Mouse (Mus musculus) gastrocnemius, postnatal 36 days (tissue): ENCODE results near the gene Slc4a3. TPM values are rescaled to one million over a fixed set of nuclear protein-coding genes. Genes with fewer than 3 reads are reported as not detected.

ENCODE experiments used
- DNase-seq, 2 experiments: peaks; one replicate each; pipeline ENCODE4 v3.0.0; 2022
- intact Hi-C: fragments of 180-260 bp; cut with DNase I; formaldehyde crosslinking; loops from one replicate; pipeline ENCODE4 v1.15.1; 2025
- total RNA-seq, 2 experiments: library from RNA; stranded (reverse); gene quantifications; 2 replicates each; pipeline ENCODE4 v1.2.3; 2021

Gene Slc4a3
- total RNA-seq, 2 experiments from 2014 or later, result 4.7 to 9.6 TPM

DNA sequence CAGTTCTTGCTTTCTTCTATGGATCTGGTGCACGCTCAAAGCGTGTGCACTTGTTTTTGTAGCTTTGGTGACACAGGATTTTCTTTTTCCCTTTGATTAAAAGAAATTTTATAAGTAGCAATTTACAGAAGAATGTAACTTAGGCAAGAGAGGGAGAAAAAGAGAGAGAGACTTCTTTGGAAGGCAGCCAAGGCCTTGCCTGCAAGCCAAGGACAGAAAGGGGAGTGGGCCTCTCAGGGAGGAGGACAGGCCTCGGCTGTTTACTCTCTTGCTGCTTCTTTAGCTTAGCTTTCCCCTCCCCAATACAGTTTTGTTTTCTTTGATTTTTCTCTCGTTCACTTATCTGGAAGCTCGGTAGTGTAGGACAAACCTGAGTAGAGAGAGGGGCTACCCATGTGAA lies 26.5 kb upstream of the Slc4a3 start:
- no peak for DNase-seq
- intact Hi-C loops, result no loop called here

DNA sequence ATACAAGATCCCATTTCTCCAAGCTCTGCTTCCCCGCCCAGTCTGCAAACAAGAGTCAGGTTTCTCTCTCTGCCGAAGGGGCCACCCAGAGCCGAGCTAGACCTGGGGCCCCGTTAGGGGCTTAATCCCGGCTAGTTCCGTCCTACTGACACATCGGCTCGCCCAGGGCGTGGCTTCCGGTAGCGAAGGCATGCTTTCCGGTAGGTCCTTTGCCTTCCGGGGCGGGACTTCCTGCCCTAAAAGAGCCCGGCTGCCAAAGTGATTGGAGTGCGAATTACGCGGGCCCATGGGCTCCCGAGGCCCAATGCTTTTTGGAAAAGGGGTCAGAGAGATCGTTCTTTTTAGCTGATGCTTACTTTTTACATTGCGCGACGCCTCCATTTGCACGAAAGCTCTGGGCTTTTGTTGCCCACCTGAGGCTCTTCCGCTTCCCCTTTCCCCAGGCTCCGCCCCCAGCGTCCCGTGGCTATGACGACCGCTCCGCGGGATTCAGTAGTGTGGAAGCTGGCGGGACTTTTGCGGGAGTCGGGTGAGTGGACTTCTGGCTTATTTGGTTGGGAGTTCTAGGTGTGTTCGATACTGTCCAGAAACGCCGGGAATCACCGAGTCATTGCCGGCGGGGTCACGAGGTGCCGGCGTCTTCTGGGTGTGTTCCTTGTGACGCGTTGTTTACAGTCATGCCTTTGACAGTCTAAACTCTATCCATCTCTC lies 24.6 kb upstream of the Slc4a3 start, which contains the start of gene Stk11ip:
TSS of gene Stk11ip (plus strand) at position 209 of the 711 bp plus-strand sequence.
- DNase-seq, result peak; percentile 88 to 89
- intact Hi-C loops, result no loop called here

GRCm38 (mm10) chr1:75524679-75525078 lies 21.4 kb upstream of the Slc4a3 start:
- DNase-seq, result no peak
- intact Hi-C loops, result no loop called here

- intact Hi-C loops, result no loop called here
- no peak for DNase-seq
These were observed 15.5 kb upstream of the Slc4a3 start for GRCm38 (mm10) chr1:75530546-75530945.

DNA sequence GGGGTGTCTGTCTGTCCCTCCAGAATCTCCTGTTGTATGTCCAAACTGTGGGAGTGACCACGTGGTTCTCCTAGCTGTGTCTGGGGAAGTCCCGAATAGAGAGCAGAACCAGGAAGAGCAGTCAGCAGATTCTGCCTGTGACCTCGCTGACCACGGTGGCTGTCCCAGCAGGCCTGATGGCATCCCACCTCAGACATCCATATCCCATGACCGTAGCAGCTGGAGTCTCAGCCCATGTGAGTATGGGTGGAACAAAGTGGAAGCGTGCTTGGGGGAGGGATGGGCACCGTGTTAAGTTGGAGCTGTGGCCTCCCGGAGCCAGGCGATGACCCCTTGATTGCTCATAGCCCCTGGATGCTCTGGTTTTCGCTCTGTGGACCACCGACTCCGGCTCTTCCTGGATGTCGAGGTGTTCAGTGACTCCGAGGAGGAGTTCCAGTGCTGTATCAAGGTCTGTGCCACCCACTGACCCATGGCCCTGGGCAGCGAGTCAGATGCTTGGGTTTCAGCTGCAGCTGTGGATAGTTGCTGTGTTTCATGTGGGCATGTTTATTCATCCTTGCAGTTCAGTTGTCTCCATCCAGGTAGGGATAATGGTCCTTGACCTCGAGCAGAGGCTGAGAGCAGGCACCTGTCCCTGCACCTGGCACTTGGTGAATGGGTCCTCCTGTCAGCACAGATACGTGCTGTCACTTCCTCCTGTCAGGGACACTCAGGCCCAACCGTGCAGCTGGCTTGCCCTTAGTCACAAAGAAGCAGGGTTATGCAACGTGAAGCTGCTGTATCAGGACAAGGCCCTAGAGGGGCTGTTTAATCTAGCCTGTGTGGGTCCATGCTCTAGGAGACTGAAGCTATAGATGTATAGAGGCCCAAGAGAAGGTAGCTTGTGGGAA lies 13.5 kb upstream of the Slc4a3 start:
- intact Hi-C loops, result no loop called here
- DNase-seq, result no peak

DNA sequence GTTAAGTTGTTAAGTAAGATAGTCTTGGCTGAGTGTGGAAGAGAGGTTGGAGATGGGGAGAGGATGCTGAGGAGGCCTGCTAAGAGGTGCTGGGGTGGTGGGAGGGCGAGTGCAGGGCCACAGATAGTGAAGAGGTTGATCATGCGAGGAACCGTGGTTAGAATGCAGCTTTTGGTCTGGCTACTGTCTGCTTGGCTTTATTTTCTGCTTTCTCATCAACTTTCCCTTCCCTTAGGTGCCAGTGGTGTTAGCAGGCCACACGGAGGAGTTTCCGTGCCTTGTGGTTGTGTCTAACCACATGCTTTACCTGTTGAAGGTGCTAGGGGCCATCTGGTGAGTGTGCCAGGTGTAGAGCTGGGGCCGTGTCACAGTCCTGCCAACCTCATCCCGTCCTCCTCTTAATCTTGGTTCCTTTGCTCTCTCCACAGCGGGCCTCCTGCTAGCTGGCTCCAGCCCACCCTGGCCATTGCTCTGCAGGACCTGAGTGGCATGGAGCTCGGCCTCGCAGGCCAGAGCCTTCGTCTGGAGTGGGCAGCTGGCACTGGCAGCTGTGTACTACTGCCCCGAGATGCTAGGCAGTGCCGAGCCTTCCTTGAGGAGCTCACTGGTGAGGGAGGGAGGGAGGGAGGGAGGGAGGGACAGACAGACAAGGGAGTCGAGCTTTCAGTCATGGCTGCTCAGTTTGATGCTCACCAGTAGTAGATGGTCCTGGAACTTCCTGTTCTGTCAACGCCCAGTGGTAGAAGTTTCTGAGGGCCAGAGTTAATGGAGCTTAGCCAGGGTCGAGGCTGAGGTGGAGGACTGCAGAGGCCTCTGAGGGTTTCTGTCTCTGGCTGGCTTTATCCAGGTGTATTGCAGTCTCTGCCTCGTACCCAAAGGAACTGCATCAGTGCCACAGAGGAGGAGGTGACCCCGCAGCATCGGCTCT lies 12.5 kb upstream of the Slc4a3 start:
- intact Hi-C loops, result no loop called here
- no peak for DNase-seq

- intact Hi-C loops, result no loop called here
- DNase-seq, result no peak
These were observed 8.5 kb upstream of the Slc4a3 start for GRCm38 (mm10) chr1:75537587-75537986.

DNA sequence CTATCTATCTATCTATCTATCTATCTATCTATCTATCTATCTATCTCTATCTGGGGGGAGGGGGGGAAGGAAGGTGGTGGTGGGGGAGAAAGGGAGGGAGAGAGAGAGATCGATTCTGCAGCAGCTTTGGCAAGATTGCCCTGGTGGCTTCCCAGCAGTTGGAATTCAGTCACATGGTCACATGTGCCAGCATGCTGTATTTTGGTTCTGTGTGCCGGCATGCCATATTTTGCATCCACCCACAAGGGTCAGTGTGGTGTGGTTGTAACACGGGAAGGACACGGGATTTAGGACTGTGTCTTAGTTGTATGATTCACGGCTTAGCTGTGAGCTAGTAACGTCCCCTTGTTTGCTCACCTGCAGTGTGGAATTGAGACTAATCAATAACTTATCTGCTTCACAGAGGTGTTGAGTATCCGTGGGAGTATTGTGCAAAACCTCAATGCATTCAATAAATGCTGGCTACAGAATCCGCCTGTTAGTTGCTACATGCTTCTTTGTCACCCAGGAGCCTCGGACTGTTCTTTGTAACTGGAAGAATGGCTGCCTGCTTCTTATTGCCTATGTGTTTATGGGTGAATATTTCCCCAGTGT lies 7.4 kb upstream of the Slc4a3 start:
- intact Hi-C loops, result no loop called here
- no peak for DNase-seq

DNA sequence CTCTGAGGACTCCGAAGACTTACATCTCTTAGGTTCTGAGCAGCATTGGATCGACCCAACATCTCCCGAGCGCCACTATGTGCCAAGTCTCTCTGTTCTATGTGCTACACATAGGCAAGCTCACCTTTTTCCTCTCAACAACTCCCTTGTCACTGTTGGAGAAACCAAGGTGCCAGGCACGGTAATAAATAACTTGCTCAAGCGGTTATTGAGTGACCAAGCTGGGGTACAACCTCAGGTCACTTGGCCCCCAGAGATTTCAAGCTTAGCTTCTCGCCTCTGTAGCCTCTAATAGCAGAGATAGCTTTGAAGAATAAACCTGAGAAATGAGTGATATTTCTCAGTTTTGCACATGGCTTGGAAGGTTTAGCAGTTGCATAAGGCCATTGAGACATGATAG lies 4.6 kb upstream of the Slc4a3 start:
- no peak for DNase-seq
- intact Hi-C loops, result no loop called here

DNA sequence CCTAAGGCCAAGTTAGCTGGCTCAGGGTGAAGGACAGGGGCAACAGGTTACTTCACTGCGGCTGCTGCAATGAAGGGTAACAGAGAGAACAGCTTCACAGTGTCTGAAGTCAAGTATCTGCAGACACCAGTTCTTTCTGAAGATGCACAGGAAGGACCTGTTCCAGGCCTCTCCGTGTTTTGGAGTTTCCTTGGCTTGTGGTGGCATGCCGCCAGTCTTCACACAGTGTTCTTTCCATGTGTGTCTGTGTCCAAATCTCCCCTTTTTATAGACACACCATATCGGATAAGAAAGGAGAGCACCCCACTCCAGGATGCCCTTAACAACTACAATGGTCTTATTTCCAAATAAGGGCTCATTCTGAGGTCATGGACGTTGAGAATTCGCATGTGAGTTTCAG lies 1.7 kb upstream of the Slc4a3 start:
- no peak for DNase-seq
- intact Hi-C loops, result no loop called here

GRCm38 (mm10) chr1:75547351-75547750 lies 1.3 kb downstream of the Slc4a3 start:
- no peak for DNase-seq
- intact Hi-C loops, result loop anchor here (5.0 kb wide), 1 partner anchor 60 kb away; no protein-coding TSS in a partner anchor

GRCm38 (mm10) chr1:75548083-75548482 lies 2.0 kb downstream of the Slc4a3 start:
- DNase-seq, result no peak

GRCm38 (mm10) chr1:75548871-75549270 lies 2.8 kb downstream of the Slc4a3 start:
- no peak for DNase-seq
- intact Hi-C loops, result loop anchor here (5.0 kb wide), 1 partner anchor 62 kb away; no protein-coding TSS in a partner anchor

More at GRCm38 (mm10) chr1:75548083-75548482, 2.0 kb downstream of the Slc4a3 start:
- intact Hi-C loops, result loop anchor here (5.0 kb wide), 1 partner anchor 61 kb away; no protein-coding TSS in a partner anchor

DNA sequence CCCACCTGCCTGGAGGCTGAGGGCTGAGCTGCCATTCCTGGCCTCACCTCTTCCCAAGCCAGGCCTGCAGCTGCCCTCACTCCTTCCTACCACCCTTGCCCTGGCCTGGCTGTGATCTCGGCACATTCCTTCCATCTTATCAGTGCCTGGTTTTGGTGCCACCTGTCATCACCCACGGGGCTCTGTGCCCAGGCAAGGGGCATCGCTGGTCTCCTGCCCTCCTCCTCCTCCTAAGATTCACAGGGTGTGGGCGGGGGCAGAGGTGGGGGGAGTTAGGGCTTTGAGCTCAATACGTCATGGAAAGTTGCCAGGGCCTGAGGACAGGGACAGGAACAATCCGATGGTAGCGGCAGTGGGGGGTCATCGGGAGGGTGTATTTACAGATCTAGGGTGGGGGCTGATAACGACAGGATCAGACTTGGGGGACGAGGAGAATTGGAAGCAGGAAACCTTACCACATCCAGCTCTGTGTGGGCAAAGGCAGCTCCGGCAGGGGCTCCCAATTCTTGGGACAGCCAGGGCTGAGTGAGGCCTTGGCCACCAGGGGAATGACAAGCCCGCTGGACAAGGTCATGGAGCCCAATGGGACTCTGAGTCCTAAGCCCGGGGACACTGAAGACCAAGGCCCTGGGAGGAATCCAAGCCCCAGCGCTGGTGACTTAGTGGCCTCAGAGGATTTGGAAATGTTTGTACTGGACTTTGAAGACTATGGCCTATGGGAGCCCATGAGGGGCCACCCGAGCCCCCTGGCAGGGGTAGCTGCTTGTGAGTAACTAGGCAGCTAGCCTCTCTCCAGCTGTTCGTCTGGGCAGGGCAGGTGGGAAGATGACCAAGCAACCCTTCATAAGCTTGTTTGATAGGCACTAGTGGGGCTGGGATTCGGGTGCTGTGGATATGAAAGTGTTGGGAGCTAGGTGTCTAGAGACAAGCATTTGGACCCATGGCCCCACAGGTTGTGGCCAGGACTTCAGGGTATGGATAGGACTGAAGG lies 3.5 kb downstream of the Slc4a3 start:
- DNase-seq, result no peak

DNA sequence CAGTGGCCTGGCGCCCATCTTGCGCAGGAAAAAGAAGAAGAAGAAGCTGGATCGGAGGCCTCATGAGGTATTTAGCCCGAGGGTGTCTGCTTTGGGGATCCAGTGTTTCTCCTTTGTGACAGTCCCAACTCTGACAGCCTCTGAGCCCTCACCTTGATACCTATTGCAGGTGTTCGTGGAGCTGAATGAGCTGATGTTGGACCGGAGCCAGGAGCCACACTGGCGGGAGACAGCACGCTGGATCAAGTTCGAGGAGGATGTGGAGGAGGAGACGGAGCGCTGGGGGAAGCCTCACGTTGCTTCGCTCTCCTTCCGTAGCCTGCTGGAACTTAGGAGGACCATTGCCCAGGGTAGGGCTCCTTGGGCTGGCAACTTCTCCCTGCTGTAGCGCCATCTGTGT lies 4.5 kb downstream of the Slc4a3 start:
- intact Hi-C loops, result no loop called here

More for the DNA sequence above, 3.5 kb downstream of the Slc4a3 start:
- intact Hi-C loops, result loop anchor here (5.0 kb wide), 1 partner anchor 62 kb away; no protein-coding TSS in a partner anchor

GRCm38 (mm10) chr1:75555680-75556079 lies 9.6 kb downstream of the Slc4a3 start:
- no peak for DNase-seq
- intact Hi-C loops, result no loop called here

More for the DNA sequence above, 4.5 kb downstream of the Slc4a3 start:
- DNase-seq, result no peak

DNA sequence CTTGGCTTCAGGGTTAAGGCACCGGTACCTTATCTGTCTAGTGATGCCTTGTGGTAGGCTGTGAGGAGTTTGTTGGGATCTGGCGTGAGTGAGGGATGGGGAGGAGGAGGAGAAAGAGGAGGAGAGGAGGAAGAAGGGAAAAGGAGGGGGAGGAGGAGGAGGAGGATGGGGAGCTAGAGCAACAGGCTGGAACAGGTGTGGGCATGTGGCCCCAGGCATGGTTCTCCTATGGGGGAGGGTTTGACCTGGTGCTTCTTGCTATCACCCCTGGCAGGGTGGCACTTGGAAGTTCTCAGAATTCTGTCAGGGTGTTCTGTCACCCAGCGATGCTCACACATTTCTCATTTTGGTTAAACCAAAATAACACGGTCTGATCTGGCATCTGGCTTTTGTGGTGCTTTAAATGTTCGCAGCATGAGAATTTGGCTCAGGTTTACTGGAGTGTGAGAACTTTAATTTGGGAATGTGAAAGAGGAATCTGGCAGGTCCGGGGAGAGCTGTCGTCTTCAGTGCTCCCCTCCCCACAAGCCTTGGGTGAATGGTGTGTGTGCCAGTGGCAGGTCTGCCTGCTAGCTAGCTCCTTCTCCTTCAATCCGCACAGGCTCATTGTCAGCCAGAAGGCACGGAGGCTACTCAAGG lies 10.2 kb downstream of the Slc4a3 start:
- intact Hi-C loops, result no loop called here
- no peak for DNase-seq

DNA sequence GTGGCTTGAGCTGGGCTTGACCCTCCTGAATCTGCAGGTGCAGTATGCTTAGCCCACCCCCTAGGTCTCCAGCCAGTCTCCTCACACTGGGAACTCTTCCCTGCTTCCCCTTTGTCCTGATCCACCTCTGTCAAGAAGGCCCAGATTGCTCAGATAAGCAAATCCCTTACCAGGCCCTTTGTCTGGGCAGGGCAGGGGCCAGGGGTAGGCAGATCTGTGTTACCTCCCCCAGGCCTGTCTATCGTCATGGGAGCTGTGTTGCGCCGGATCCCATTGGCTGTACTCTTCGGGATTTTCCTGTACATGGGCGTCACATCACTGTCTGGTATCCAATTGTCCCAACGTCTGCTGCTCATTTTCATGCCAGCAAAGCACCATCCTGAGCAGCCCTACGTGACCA lies 11.0 kb downstream of the Slc4a3 start:
- DNase-seq, result no peak
- intact Hi-C loops, result no loop called here
